Mouse (Mus musculus): Measurements from ENCODE around the gene Olfr47. TPM values are rescaled to one million over a fixed set of nuclear protein-coding genes. Genes with fewer than 3 reads are reported as not detected.
"Not testable (repeated sequence)": the region's sequence is repeated elsewhere in the genome, so short reads cannot be mapped to it uniquely, and the experiment has no call there.

Gene Olfr47
- not detected for polyA plus RNA-seq (2017; shearing (Covaris generic))

- not testable (repeated sequence) for ATAC-seq
Observed at GRCm38 (mm10) chr6:43231255-43231654, at the start of gene Olfr47. TSS of gene Olfr47 (plus strand) at chr6:43231529.

- ATAC-seq: no peak
Observed at GRCm38 (mm10) chr6:43190986-43191385, 40.3 kb upstream of the Olfr47 start.

GRCm38 (mm10) chr6:43196781-43197180 is 34.5 kb upstream of the Olfr47 start, which contains the start of gene Olfr435:
TSS of gene Olfr435 (plus strand) at chr6:43197146.
- no peak for ATAC-seq

- ATAC-seq: peak; percentile 96
Observed at GRCm38 (mm10) chr6:43198094-43198493, 33.2 kb upstream of the Olfr47 start.

GRCm38 (mm10) chr6:43202786-43203185 is 28.5 kb upstream of the Olfr47 start:
- ATAC-seq: no peak

- ATAC-seq: no peak
Observed at GRCm38 (mm10) chr6:43205355-43205754, 26.0 kb upstream of the Olfr47 start.

- not testable (repeated sequence) for ATAC-seq
Observed at GRCm38 (mm10) chr6:43212873-43213272, 18.5 kb upstream of the Olfr47 start, which contains the start of gene Olfr434. TSS of gene Olfr434 (plus strand) at chr6:43213021.

- peak; percentile 64 for ATAC-seq
Observed at GRCm38 (mm10) chr6:43242061-43242460, 10.7 kb downstream of the Olfr47 start.

GRCm38 (mm10) chr6:43247396-43247795 is 16.1 kb downstream of the Olfr47 start:
- no peak for ATAC-seq

GRCm38 (mm10) chr6:43252994-43253393 is 21.7 kb downstream of the Olfr47 start:
- no peak for ATAC-seq

GRCm38 (mm10) chr6:43254193-43254926 is 23.0 kb downstream of the Olfr47 start:
- ATAC-seq: peak; percentile 74

GRCm38 (mm10) chr6:43260756-43261155 is 29.4 kb downstream of the Olfr47 start:
- ATAC-seq: peak; percentile 54

- ATAC-seq: peak; percentile 61
Observed at GRCm38 (mm10) chr6:43265363-43266041, 34.2 kb downstream of the Olfr47 start, which contains the start of gene Arhgef5. TSS of gene Arhgef5 (plus strand) at chr6:43265582.

GRCm38 (mm10) chr6:43266356-43266755 is 35.0 kb downstream of the Olfr47 start:
- peak; percentile 33 for ATAC-seq

- no peak for ATAC-seq
Observed at GRCm38 (mm10) chr6:43272597-43272996, 41.3 kb downstream of the Olfr47 start.

- ATAC-seq: no peak
Observed at GRCm38 (mm10) chr6:43274123-43274522, 42.8 kb downstream of the Olfr47 start.

- peak; percentile 54 for ATAC-seq
Observed at GRCm38 (mm10) chr6:43278247-43278646, 46.9 kb downstream of the Olfr47 start.

GRCm38 (mm10) chr6:43280481-43280880 is 49.2 kb downstream of the Olfr47 start:
- no peak for ATAC-seq

Other genes starting within 250 kb of the Olfr47 start
- gene Olfr441, start 125.2 kb upstream of the Olfr47 start, polyA plus RNA-seq (2017; shearing (Covaris generic)): not detected
- gene Olfr237-ps1, start 85.0 kb upstream of the Olfr47 start, polyA plus RNA-seq (2017; shearing (Covaris generic)): not detected
- not detected for gene Olfr437, start 68.2 kb upstream of the Olfr47 start, polyA plus RNA-seq (2017; shearing (Covaris generic))
- gene Olfr13, start 59.4 kb upstream of the Olfr47 start, polyA plus RNA-seq (2017; shearing (Covaris generic)): not detected
- gene Olfr435, start 34.4 kb upstream of the Olfr47 start, polyA plus RNA-seq (2017; shearing (Covaris generic)): not detected
- gene Olfr434, start 18.5 kb upstream of the Olfr47 start, polyA plus RNA-seq (2017; shearing (Covaris generic)): not detected
- 1 to 10 TPM; 4.7 to 6.5 TPM for gene Arhgef5, start 34.1 kb downstream of the Olfr47 start, polyA plus RNA-seq (2017; shearing (Covaris generic))
- gene Nobox, start 78.0 kb downstream of the Olfr47 start, polyA plus RNA-seq (2017; shearing (Covaris generic)): not detected

Measured in CD4-positive, CD25-positive, alpha-beta regulatory T cell, adult 4 months (primary cell).